Mouse (Mus musculus) heart, embryonic 16.5 days (tissue): ENCODE data around the gene Lmo3. TPM values are rescaled to one million over a fixed set of nuclear protein-coding genes. Genes with fewer than 3 reads are reported as not detected.

Experiments used
- ATAC-seq: fragments of 200-750 bp; cut with Nextera tagmentation; replicated peaks from 2 replicates; pipeline ENCODE4 v1.8.0; 2017; ENCODE audit warnings: moderate number of reproducible peaks; ENCODE audit not compliant: insufficient read depth, low FRiP score; ENCODE audit errors: extremely low read depth
- H3K27ac ChIP-seq: fragments of 300-500 bp; sonication (generic); 2 replicates; pipeline ENCODE4 v1.5.1; 2014; ENCODE audit warnings: mild to moderate bottlenecking, low read length, control low read depth, moderate library complexity
- H3K27me3 ChIP-seq: fragments of 300-500 bp; sonication (generic); 2 replicates; pipeline ENCODE4 v1.6.1; 2014; ENCODE audit warnings: low read length, mixed read lengths; ENCODE audit not compliant: control insufficient read depth, insufficient read depth
- H3K36me3 ChIP-seq: fragments of 300-500 bp; sonication (generic); 2 replicates; pipeline ENCODE4 v1.6.1; 2014; ENCODE audit not compliant: control insufficient read depth, insufficient read depth
- H3K4me1 ChIP-seq: fragments of 300-500 bp; sonication (generic); 2 replicates; pipeline ENCODE4 v1.6.1; 2014; ENCODE audit warnings: low read length, mixed read lengths; ENCODE audit not compliant: control insufficient read depth, insufficient read depth
- H3K4me2 ChIP-seq: fragments of 300-500 bp; sonication (generic); 2 replicates; pipeline ENCODE4 v1.6.1; 2014; ENCODE audit warnings: low read depth, mild to moderate bottlenecking, control low read depth, low read length
- H3K4me3 ChIP-seq: fragments of 300-500 bp; sonication (generic); 2 replicates; pipeline ENCODE4 v1.5.1; 2014; ENCODE audit warnings: mild to moderate bottlenecking, control low read depth, low read length
- H3K9ac ChIP-seq: fragments of 300-500 bp; sonication (generic); 2 replicates; pipeline ENCODE4 v1.6.1; 2014; ENCODE audit warnings: low read length, control low read depth
- H3K9me3 ChIP-seq: fragments of 300-500 bp; sonication (generic); replicated peaks from 2 replicates; pipeline ENCODE4 v1.6.1; 2016; ENCODE audit warnings: low read length; ENCODE audit not compliant: control insufficient read depth
- WGBS: fragments of 180-500 bp; shearing (Covaris S2); extraction: QIAGEN DNeasy Blood & Tissue Kit; methylation state at CpG from one replicate; pipeline ENCODE4 v1.1.7; 2014; 5-methylcytosine and 5-hydroxymethylcytosine counted together
- polyA plus RNA-seq: library from polyadenylated mRNA; unstranded; fragments of >200 nt; fragmentation: Nextera tagmentation; extraction: Ambion mirVana; gene quantifications from 2 replicates; pipeline ENCODE4 v1.2.1, GENCODE M21; 2015

Gene Lmo3
- polyA plus RNA-seq, 1 experiment from 2014 or later: 2.0 TPM

DNA sequence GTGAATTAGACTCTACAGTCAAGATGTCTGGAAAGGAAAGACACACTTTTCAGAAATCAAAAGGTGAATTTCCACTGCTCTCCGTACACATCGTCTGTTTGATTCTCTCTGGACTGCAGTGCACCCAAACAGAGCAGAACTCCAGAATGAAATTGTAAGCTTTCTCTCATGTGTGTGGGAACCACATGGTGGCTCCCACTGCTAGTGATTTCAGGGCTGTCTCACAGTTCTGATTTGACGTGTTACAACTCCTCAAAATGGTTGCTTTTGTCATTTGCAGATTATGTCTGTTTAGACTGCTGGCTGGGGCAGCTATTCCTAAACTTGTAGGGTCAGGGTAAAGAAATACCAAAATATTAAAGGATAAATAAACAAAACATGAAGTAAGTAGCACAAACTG, 145.0 kb downstream of the Lmo3 start:
- Histone ChIP-seq H3K9ac (no peak overlapping the region), H3K4me1 (no peaks in the 10 kb centered on the region), H3K4me2 (no peak overlapping the region), H3K27ac (no peak overlapping the region), H3K36me3 (no peaks in the 10 kb centered on the region), H3K9me3 (no peaks in the 10 kb centered on the region), H3K4me3 (no peak overlapping the region), H3K27me3 (no peaks in the 10 kb centered on the region)
- no peak for ATAC-seq
- 58% methylated on average over 3 of the region's 3 CpGs for WGBS

DNA sequence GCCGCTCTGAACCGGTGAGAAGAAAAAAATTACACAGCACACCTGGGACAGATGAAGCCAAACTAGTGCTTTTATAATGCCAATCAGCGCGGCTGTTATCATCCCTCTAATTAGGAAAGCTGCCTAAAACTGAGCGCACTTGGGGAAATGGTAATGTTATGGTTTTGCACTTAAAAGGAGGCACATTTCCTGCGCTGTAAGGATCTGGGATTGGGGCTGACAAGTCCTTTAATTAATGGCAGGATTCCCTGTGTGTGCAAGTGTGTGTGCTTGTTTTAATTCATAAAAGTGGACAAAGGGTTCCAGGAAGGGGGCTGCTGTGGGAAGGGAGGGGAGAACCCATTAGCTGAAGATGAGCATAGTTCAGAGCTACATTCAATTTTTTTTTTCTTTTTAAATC, 154.4 kb downstream of the Lmo3 start:
- ATAC-seq: no peak
- H3K4me2 ChIP-seq: no peak overlapping the region
- H3K27me3 ChIP-seq: 0 out of 2 replicates have a peak, but pooled peaks cover 6% of the 10 kb centered on the region
- no peak overlapping the region for H3K27ac ChIP-seq
- no peaks in the 10 kb centered on the region for H3K36me3 ChIP-seq
- no peak overlapping the region for H3K4me3 ChIP-seq
- H3K9ac ChIP-seq: no peak overlapping the region
- 33% methylated on average over 6 of the region's 6 CpGs for WGBS
- no peaks in the 10 kb centered on the region for H3K4me1 ChIP-seq
- H3K9me3 ChIP-seq: no peaks in the 10 kb centered on the region

DNA sequence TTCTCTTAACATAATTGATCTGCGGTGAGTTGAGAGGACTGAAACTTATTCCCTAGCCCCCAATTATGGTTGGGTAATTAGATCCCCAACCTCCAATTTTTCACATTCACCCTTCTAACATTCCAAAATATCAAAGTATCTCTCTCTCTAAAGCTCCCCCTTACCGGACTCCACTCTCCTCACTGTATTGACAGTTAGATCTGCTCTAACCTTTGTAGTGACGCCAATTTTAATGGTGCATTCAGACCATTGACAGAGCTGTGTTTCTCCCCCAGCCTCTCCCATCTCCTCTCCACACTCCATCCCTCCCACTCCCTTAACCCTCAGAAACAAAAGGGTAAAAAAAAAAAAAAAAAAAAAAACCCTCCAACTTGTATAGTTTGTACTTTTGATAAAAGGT, 154.9 kb downstream of the Lmo3 start:
- Histone ChIP-seq H3K9me3 (no peaks in the 10 kb centered on the region), H3K36me3 (no peaks in the 10 kb centered on the region), H3K9ac (no peak overlapping the region), H3K4me1 (0 out of 2 replicates have a peak, but pooled peaks cover 3% of the 10 kb centered on the region), H3K27me3 (0 out of 2 replicates have a peak, but pooled peaks cover 6% of the 10 kb centered on the region), H3K4me3 (no peak overlapping the region), H3K4me2 (no peak overlapping the region), H3K27ac (no peak overlapping the region)
- ATAC-seq: no peak
- WGBS: 48% methylated on average over 3 of the region's 3 CpGs

DNA sequence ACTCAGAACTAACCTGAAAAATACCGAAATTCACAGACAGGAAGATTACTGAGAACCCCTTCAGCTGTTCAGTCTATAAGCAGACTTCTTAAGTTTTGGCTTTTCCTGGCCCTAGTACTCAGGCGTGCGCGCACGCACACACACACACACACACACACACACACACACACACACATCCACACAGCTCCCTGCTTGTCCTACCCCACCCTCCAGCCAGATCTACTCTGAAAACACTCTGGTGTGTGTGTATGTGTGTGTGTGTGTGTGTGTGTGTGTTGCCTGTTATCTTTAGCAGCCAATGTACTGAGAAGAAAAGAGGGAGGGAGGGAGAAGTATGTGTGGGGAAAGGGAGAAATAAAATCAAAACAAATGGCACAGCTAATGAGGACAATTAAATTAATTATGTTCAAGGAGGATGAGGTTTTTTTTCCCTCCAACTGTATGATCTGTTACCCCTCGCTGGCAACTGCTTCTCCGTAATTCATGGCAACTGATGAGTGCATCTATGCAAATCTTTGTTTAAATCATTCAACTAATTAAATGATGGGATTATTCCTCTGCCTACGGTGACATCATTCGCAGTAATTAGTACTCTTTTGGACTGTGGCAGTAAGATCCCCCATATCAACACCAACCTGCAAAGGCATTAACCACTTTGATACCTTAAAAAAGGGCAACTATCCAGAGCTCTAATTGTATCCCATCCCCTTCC, 157.1 kb downstream of the Lmo3 start:
- Histone ChIP-seq H3K4me2 (no peak overlapping the region), H3K4me3 (no peak overlapping the region), H3K27ac (no peak overlapping the region), H3K9me3 (no peaks in the 10 kb centered on the region), H3K27me3 (peaks cover 6% of the 10 kb centered on the region; the same call in 1 of the 2 replicates), H3K36me3 (no peaks in the 10 kb centered on the region), H3K4me1 (peaks cover 16% of the 10 kb centered on the region), H3K9ac (no peak overlapping the region)
- WGBS: 71% methylated on average over 9 of the region's 9 CpGs
- no peak for ATAC-seq

DNA sequence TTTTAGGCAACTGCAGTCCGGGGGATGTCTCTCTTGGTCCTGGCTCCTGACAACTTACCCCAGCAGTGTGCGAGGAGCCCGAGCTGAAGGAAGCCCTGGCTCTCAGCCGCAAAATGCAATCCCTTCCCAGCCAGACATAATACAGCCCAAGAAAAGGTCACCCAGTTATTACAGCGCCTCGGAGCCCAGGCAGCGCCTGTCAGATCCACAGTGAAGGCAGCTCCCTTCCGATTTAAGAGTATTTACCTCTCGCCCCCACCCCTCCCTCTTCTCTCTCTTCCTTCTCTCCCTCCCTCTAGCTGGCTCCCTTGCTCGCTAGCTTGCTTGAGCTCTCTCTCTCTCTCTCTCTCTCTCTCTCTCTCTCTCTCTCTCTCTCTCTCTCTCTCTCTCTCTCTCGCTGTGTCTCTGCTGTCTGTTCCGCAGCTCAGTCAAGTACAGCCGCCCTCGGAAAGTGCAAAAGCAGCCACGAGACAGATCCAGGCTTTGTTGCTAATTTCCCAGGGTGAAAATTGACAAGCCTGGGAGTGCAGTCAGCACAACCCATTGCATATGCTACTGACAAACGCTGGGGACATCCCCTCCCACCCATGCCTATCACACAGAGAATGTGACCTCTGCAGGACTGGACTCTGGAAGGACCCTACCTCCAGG, 159.0 kb downstream of the Lmo3 start:
- WGBS: under 1% methylated on average over 16 of the region's 16 CpGs
- no peak overlapping the region for H3K27ac ChIP-seq

DNA sequence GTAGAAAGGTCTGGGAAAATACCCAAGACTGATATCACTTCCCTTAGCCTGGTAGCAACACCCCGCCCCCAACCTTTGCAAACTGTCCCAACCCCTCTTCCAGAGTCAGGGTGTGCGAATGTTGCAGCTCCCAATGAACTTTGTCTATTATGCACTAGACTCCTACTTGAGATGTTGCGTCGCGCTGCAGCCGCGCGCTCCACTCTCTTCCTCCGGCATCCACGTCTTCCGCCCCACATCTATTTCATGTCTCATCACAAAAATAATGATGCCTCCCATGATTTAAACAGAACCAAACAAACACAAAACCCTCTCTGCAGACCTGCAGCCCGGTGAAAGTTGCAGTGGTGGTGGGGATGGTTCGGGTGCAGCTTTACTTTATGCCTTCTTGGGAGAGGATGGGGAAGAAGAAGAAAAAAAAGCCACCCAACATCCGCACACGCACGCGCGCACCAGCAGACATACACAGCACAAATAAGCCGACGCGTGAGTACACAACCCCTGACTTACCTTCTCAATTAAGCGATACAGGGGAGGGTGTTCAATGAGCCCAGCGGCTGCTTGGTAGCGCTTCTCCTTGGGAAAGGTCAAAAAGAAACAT, 159.7 kb downstream of the Lmo3 start:
- ATAC-seq: no peak
- H3K4me1 ChIP-seq: peaks cover 16% of the 10 kb centered on the region
- 2% methylated on average over 24 of the region's 24 CpGs for WGBS
- peak overlapping the region; percentile 57 for H3K4me3 ChIP-seq
- H3K9ac ChIP-seq: peak overlapping the region; percentile 69
- no peaks in the 10 kb centered on the region for H3K36me3 ChIP-seq
- H3K9me3 ChIP-seq: no peaks in the 10 kb centered on the region
- peaks cover 4% of the 10 kb centered on the region; the same call in 1 of the 2 replicates for H3K27me3 ChIP-seq
- peak overlapping the region; percentile 92 for H3K4me2 ChIP-seq
- no peak overlapping the region for H3K27ac ChIP-seq

More for the DNA sequence above, 159.0 kb downstream of the Lmo3 start:
- no peaks in the 10 kb centered on the region for H3K9me3 ChIP-seq
- peak overlapping the region; percentile 57 for H3K4me3 ChIP-seq
- peaks cover 6% of the 10 kb centered on the region; the same call in 1 of the 2 replicates for H3K27me3 ChIP-seq
- peak; percentile 63; the same call in 1 of the 2 replicates for ATAC-seq
- H3K4me2 ChIP-seq: peak overlapping the region; percentile 92
- peaks cover 16% of the 10 kb centered on the region for H3K4me1 ChIP-seq
- no peaks in the 10 kb centered on the region for H3K36me3 ChIP-seq
- peak overlapping the region; percentile 69 for H3K9ac ChIP-seq

DNA sequence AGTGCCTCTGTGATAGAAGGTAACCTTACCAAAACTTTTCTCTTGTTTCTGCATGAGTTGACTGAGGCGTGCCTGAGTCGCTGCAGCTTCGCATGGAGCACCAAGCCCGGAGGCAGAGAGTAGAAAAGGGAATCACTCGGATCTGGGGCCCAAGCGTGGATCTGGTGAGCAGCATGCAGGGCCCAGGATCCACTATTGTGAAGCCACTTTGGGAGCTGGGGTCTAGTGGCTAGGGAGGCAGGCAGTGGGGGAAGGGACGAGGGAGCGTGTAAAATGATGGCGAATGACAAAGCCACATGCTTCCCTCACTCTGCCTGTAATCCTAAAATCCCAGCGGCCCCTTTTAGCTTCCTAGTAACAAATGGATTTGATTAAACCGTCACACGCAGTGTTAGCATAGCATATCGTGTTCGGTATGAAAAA, 160.6 kb downstream of the Lmo3 start:
- 5% methylated on average over 14 of the region's 14 CpGs for WGBS
- H3K27ac ChIP-seq: no peak overlapping the region
- H3K9ac ChIP-seq: peak overlapping the region; percentile 43
- H3K9me3 ChIP-seq: no peaks in the 10 kb centered on the region
- no peak; the same call in 1 of the 2 replicates for ATAC-seq
- peak overlapping the region; percentile 92 for H3K4me2 ChIP-seq
- peaks cover 16% of the 10 kb centered on the region for H3K4me1 ChIP-seq
- no peaks in the 10 kb centered on the region for H3K36me3 ChIP-seq
- H3K4me3 ChIP-seq: peak overlapping the region; percentile 57
- H3K27me3 ChIP-seq: peaks cover 2% of the 10 kb centered on the region; the same call in 1 of the 2 replicates

DNA sequence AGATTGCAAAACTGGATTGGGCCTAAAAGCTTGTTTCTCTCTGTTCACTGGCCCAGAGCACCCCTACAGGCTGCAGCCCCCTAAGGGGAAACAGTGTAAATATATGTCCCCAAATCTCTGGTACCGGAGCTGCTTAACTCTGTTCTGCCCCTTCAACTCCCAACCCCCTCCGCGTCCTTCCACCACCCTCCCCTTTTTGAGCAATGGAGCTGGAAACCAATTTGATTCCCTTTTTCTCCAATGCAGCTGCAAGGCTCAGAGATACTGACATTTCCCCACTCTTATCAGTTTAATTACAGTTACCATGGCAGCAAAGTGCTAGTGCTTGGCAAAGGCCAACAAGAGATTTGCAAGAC, 161.3 kb downstream of the Lmo3 start:
- Histone ChIP-seq H3K4me1 (peaks cover 16% of the 10 kb centered on the region), H3K9me3 (no peaks in the 10 kb centered on the region), H3K4me2 (peak overlapping the region; percentile 92), H3K27ac (no peak overlapping the region), H3K27me3 (peaks cover 2% of the 10 kb centered on the region; the same call in 1 of the 2 replicates), H3K4me3 (peak overlapping the region; percentile 57), H3K36me3 (no peaks in the 10 kb centered on the region), H3K9ac (peak overlapping the region; percentile 43; the same call in 1 of the 2 replicates)
- 5% methylated on average over 3 of the region's 3 CpGs for WGBS
- peak; percentile 23; the same call in 1 of the 2 replicates for ATAC-seq
